Mouse (Mus musculus) kidney, postnatal 0 days (tissue): Measurements from ENCODE around the gene Akr1b10. TPM values are rescaled to one million over a fixed set of nuclear protein-coding genes. Genes with fewer than 3 reads are reported as not detected.

Experiments used
- ATAC-seq: fragments of 200-750 bp; cut with Nextera tagmentation; replicated peaks from 2 replicates; pipeline ENCODE4 v1.8.0; 2017; ENCODE audit warnings: low read depth, moderate number of reproducible peaks, moderate TSS enrichment, moderate library complexity; ENCODE audit not compliant: low FRiP score
- DNase-seq: peaks from one replicate; pipeline ENCODE4 v3.0.0-alpha.2; 2016; ENCODE audit warnings: low spot score
- H3K27ac ChIP-seq: fragments of 300-500 bp; sonication (generic); 2 replicates; pipeline ENCODE4 v1.5.1; 2014; ENCODE audit warnings: mild to moderate bottlenecking
- H3K27me3 ChIP-seq: fragments of 300-500 bp; sonication (generic); 2 replicates; pipeline ENCODE4 v1.6.1; 2014; ENCODE audit warnings: low read length, mixed read lengths; ENCODE audit not compliant: insufficient read depth
- H3K36me3 ChIP-seq: fragments of 300-500 bp; sonication (generic); 2 replicates; pipeline ENCODE4 v1.6.1; 2014; ENCODE audit warnings: low read length, mixed read lengths; ENCODE audit not compliant: insufficient read depth
- H3K4me1 ChIP-seq: fragments of 300-500 bp; sonication (generic); replicated peaks from 2 replicates; pipeline ENCODE4 v1.6.1; 2014; ENCODE audit warnings: antibody characterized with exemption, low read length, mixed read lengths; ENCODE audit not compliant: insufficient read depth
- H3K4me2 ChIP-seq: fragments of 300-500 bp; sonication (generic); 2 replicates; pipeline ENCODE4 v1.6.1; 2014; ENCODE audit warnings: mild to moderate bottlenecking, low read length, moderate library complexity, mixed read lengths
- H3K4me3 ChIP-seq: fragments of 300-500 bp; sonication (generic); replicated peaks from 2 replicates; pipeline ENCODE4 v1.5.1; 2014; ENCODE audit warnings: low read depth, low read length
- H3K9ac ChIP-seq: fragments of 300-500 bp; sonication (generic); 2 replicates; pipeline ENCODE4 v1.6.1; 2014; ENCODE audit warnings: low read depth, low read length
- H3K9me3 ChIP-seq: fragments of 300-500 bp; sonication (generic); replicated peaks from 2 replicates; pipeline ENCODE4 v1.6.1; 2016; ENCODE audit warnings: low read length, inconsistent platforms, mixed read lengths
- CTCF ChIP-seq: IDR thresholded peaks from 2 replicates; pipeline ENCODE4 v1.5.1; 2016; ENCODE audit warnings: antibody characterized with exemption, low read depth, mild to moderate bottlenecking, moderate library complexity
- whole genome bisulfite sequencing: fragments of 180-500 bp; shearing (Covaris S2); extraction: QIAGEN DNeasy Blood & Tissue Kit; methylation state at CpG from one replicate; pipeline ENCODE4 v1.1.7; 2014; 5-methylcytosine and 5-hydroxymethylcytosine counted together
- polyA plus RNA-seq: library from polyadenylated mRNA; unstranded; fragments of >200 nt; fragmentation: Nextera tagmentation; extraction: Ambion mirVana; gene quantifications from 2 replicates; pipeline ENCODE4 v1.2.1, GENCODE M21; 2015

Akr1b10 gene
- 30.4 and 30.6 TPM in 2 replicates for polyA plus RNA-seq

GRCm38 (mm10) chr6:34384110-34384661 lies at the start of gene Akr1b10:
Gene Akr1b10 (plus strand): TSS chr6:34384218.
- Histone ChIP-seq H3K27ac (peak within 1 kb of the TSS; percentile 84), H3K9ac (peak within 1 kb of the TSS; percentile 65), H3K36me3 (no peaks in the 10 kb centered on the region), H3K9me3 (no peaks in the 10 kb centered on the region), H3K4me3 (peak within 1 kb of the TSS; percentile 54), H3K27me3 (no peaks in the 10 kb centered on the region), H3K4me2 (peak within 1 kb of the TSS; percentile 78), H3K4me1 (no peaks in the 10 kb centered on the region; the same call in 1 of the 2 replicates)
- peak; percentile 80 for ATAC-seq
- DNase-seq, result peak; percentile 86
- 0 out of 2 replicates have a peak, but pooled peaks have one; percentile 24 for TF ChIP-seq CTCF
- 1% methylated on average over 17 of the region's 17 CpGs for WGBS

GRCm38 (mm10) chr6:34334673-34335072 lies 49.3 kb upstream of the Akr1b10 start:
- ATAC-seq, result no peak
- TF ChIP-seq CTCF, result no peak
- H3K27me3 ChIP-seq, result no peaks in the 10 kb centered on the region
- no peak for DNase-seq
- no peak overlapping the region for H3K9ac ChIP-seq
- no peak overlapping the region for H3K4me3 ChIP-seq
- no peak overlapping the region for H3K27ac ChIP-seq
- H3K36me3 ChIP-seq, result no peaks in the 10 kb centered on the region
- WGBS, result 74% methylated on average over 5 of the region's 5 CpGs
- no peaks in the 10 kb centered on the region for H3K9me3 ChIP-seq
- H3K4me2 ChIP-seq, result no peak overlapping the region
- no peaks in the 10 kb centered on the region for H3K4me1 ChIP-seq

- 87% methylated on average over 2 of the region's 2 CpGs for WGBS
- Histone ChIP-seq H3K4me3 (no peak overlapping the region), H3K9ac (no peak overlapping the region), H3K9me3 (no peaks in the 10 kb centered on the region), H3K36me3 (no peaks in the 10 kb centered on the region), H3K4me1 (no peaks in the 10 kb centered on the region), H3K27ac (no peak overlapping the region), H3K27me3 (no peaks in the 10 kb centered on the region), H3K4me2 (no peak overlapping the region)
- TF ChIP-seq CTCF, result no peak
- DNase-seq, result no peak
- no peak for ATAC-seq
Observed at GRCm38 (mm10) chr6:34337799-34338198, 46.2 kb upstream of the Akr1b10 start.

GRCm38 (mm10) chr6:34341991-34342390 lies 42.0 kb upstream of the Akr1b10 start:
- ATAC-seq, result no peak
- no peaks in the 10 kb centered on the region for H3K9me3 ChIP-seq
- no peak overlapping the region for H3K4me2 ChIP-seq
- no peaks in the 10 kb centered on the region for H3K4me1 ChIP-seq
- no peak overlapping the region for H3K27ac ChIP-seq
- H3K4me3 ChIP-seq, result no peak overlapping the region
- no peak overlapping the region for H3K9ac ChIP-seq
- no peak for DNase-seq
- no peaks in the 10 kb centered on the region for H3K27me3 ChIP-seq
- H3K36me3 ChIP-seq, result no peaks in the 10 kb centered on the region
- no peak for TF ChIP-seq CTCF
- WGBS, result 86% methylated on average over 4 of the region's 4 CpGs

- H3K4me2 ChIP-seq, result no peak overlapping the region
- no peak overlapping the region for H3K27ac ChIP-seq
- no peak for TF ChIP-seq CTCF
- 80% methylated on average over 2 of the region's 2 CpGs for WGBS
- H3K4me3 ChIP-seq, result no peak overlapping the region
- DNase-seq, result no peak
- no peaks in the 10 kb centered on the region for H3K4me1 ChIP-seq
- H3K36me3 ChIP-seq, result no peaks in the 10 kb centered on the region
- no peak for ATAC-seq
- H3K27me3 ChIP-seq, result no peaks in the 10 kb centered on the region
- no peak overlapping the region for H3K9ac ChIP-seq
- no peaks in the 10 kb centered on the region for H3K9me3 ChIP-seq
Observed at GRCm38 (mm10) chr6:34342476-34342875, 41.5 kb upstream of the Akr1b10 start.

- no peaks in the 10 kb centered on the region for H3K27me3 ChIP-seq
- TF ChIP-seq CTCF, result no peak
- H3K9me3 ChIP-seq, result no peaks in the 10 kb centered on the region
- no peaks in the 10 kb centered on the region for H3K36me3 ChIP-seq
- 85% methylated on average over 6 of the region's 6 CpGs for WGBS
- no peaks in the 10 kb centered on the region for H3K4me1 ChIP-seq
- ATAC-seq (no peak), DNase-seq (no peak)
- no peak overlapping the region for H3K9ac ChIP-seq
- no peak overlapping the region for H3K4me2 ChIP-seq
- H3K4me3 ChIP-seq, result no peak overlapping the region
- no peak overlapping the region for H3K27ac ChIP-seq
Observed at GRCm38 (mm10) chr6:34343426-34343825, 40.6 kb upstream of the Akr1b10 start.
